ENCODE assay signal across 29 mouse cellular contexts in the genomic region with DNA sequence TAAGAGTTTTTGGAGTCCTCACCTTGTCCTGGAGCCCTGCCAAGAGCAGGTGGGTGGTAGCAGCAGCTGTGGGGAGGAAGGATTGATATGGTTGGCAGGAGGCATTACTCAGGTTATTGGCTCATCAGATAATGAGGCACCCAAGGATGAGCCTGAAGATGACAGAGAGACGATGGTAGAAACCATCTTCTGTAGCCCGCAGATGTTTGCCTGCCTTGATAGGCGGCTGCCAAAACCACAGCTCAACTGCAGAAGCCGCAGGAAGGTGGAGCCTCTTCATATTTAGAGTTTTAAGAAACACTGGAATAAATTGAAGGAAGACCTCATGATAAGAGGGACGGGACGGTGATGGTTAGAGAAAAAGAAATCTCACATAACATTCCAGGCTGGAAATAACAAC. TPM values are rescaled to one million over a fixed set of nuclear protein-coding genes. Genes with fewer than 3 reads are reported as not detected.
DNase-seq lines count a peak whose midpoint lies in the region; ATAC-seq and TF ChIP-seq lines count a peak whose summit lies in the region.
"Had no signal": no experiment of that assay in that cellular context is flagged by ENCODE, and none has a peak within 500 bp of the region (broad histone marks: within the 10 kb centered on the region; RNA-seq: fewer than 3 reads in every experiment).

No protein-coding gene starts in this region.

- H3K4me2 ChIP-seq in limb, embryonic 14.5 days (replicated peaks; ENCODE audit: low read depth, low read length, severe bottlenecking), result no peak overlapping the region
- H3K4me2 ChIP-seq in forebrain, embryonic 16.5 days (ENCODE audit: low read length), result no peak overlapping the region
- H3K4me2 ChIP-seq: embryonic facial prominence, embryonic 12.5 days; embryonic facial prominence, embryonic 15.5 days; heart, embryonic 12.5 days; heart, embryonic 15.5 days; hindbrain, embryonic 13.5 days had no signal

- H3K36me3 ChIP-seq in limb, embryonic 14.5 days (ENCODE audit: control insufficient read depth, insufficient read depth, low read length), result no peaks in the 10 kb centered on the region
- no peaks in the 10 kb centered on the region for H3K36me3 ChIP-seq in forebrain, embryonic 16.5 days (ENCODE audit: control insufficient read depth, insufficient read depth)
- H3K36me3 ChIP-seq: embryonic facial prominence, embryonic 12.5 days; embryonic facial prominence, embryonic 15.5 days; G1E; heart, embryonic 12.5 days; heart, embryonic 15.5 days; hindbrain, embryonic 10.5 days; hindbrain, embryonic 13.5 days had no signal

- DNase-seq in thymus, postnatal 4 days, result peak; percentile 11
- DNase-seq in thymus, adult 18-20 months, result no peak
- DNase-seq in limb, embryonic 14.5 days (ENCODE audit: low spot score), result no peak
- DNase-seq in spleen, adult 18-20 months, result no peak
- DNase-seq: adrenal gland, adult 8-10 months; adrenal gland, postnatal 25 days; B cell, adult 2 months; cerebellum, adult 11-12 months; cerebellum, adult 8-10 months; cerebellum, postnatal 14 days; gastrocnemius, postnatal 25 days; heart, adult 18-20 months; heart, postnatal 10 days; heart, postnatal 36 days had no signal

- no peaks in the 10 kb centered on the region for H3K9me3 ChIP-seq in limb, embryonic 14.5 days (ENCODE audit: control insufficient read depth, low read length)
- H3K9me3 ChIP-seq in forebrain, embryonic 16.5 days (ENCODE audit: control insufficient read depth, low read length), result no peaks in the 10 kb centered on the region
- H3K9me3 ChIP-seq: embryonic facial prominence, embryonic 12.5 days; embryonic facial prominence, embryonic 15.5 days; heart, embryonic 12.5 days; heart, embryonic 15.5 days; hindbrain, embryonic 10.5 days; hindbrain, embryonic 13.5 days had no signal

- WGBS in limb, embryonic 14.5 days, result 78% methylated on average over 6 of the region's 6 CpGs
- 92% methylated on average over 6 of the region's 6 CpGs for WGBS in forebrain, embryonic 16.5 days

- no peak for ATAC-seq in limb, embryonic 14.5 days (ENCODE audit: low FRiP score, low read depth)
- peak; percentile 96 for ATAC-seq in megakaryocyte-erythroid progenitor cell, adult 5-6 weeks (replicated peaks; ENCODE audit: low FRiP score, low TSS enrichment, poor library complexity, severe bottlenecking)
- ATAC-seq in forebrain, embryonic 16.5 days, result no peak
- ATAC-seq: activated CD4-positive, CD25-positive, alpha-beta regulatory T cell, adult 4 months; forebrain, embryonic 14.5 days; hindbrain, embryonic 16.5 days had no signal

- TF ChIP-seq POLR2A in limb, embryonic 14.5 days (IDR thresholded peaks at IDR 0.05; ENCODE audit: borderline replicate concordance, extremely low read depth, insufficient read depth, insufficient read length), result no peak

- peak overlapping the region; percentile 28; the same call in 1 of the 2 replicates for H3K27ac ChIP-seq in limb, embryonic 14.5 days (replicated peaks; ENCODE audit: low read depth, low read length)
- H3K27ac ChIP-seq in forebrain, embryonic 16.5 days (ENCODE audit: low read length), result no peak overlapping the region
- H3K27ac ChIP-seq: embryonic facial prominence, embryonic 12.5 days; embryonic facial prominence, embryonic 15.5 days; heart, embryonic 15.5 days; hindbrain, embryonic 10.5 days; hindbrain, embryonic 13.5 days had no signal

- H3K4me3 ChIP-seq in limb, embryonic 14.5 days (replicated peaks; ENCODE audit: low read length), result no peak overlapping the region
- H3K4me3 ChIP-seq in forebrain, embryonic 16.5 days (replicated peaks; ENCODE audit: low read length), result no peak overlapping the region
- H3K4me3 ChIP-seq: embryonic facial prominence, embryonic 12.5 days; embryonic facial prominence, embryonic 15.5 days; heart, embryonic 12.5 days; heart, embryonic 15.5 days; hindbrain, embryonic 10.5 days; hindbrain, embryonic 13.5 days had no signal

- peaks cover 11% of the 10 kb centered on the region for H3K4me1 ChIP-seq in limb, embryonic 14.5 days (ENCODE audit: control insufficient read depth, insufficient read depth, low read length)
- no peaks in the 10 kb centered on the region for H3K4me1 ChIP-seq in forebrain, embryonic 16.5 days (replicated peaks; ENCODE audit: control insufficient read depth, insufficient read depth, low read length)
- H3K4me1 ChIP-seq: embryonic facial prominence, embryonic 12.5 days; heart, embryonic 12.5 days; heart, embryonic 15.5 days; hindbrain, embryonic 10.5 days; hindbrain, embryonic 13.5 days had no signal

- no peak overlapping the region for H3K9ac ChIP-seq in limb, embryonic 14.5 days (ENCODE audit: low read depth, low read length, severe bottlenecking)
- H3K9ac ChIP-seq in forebrain, embryonic 16.5 days (replicated peaks; ENCODE audit: low read depth, low read length), result no peak overlapping the region
- H3K9ac ChIP-seq: embryonic facial prominence, embryonic 12.5 days; embryonic facial prominence, embryonic 15.5 days; heart, embryonic 12.5 days; heart, embryonic 15.5 days; hindbrain, embryonic 13.5 days had no signal

- no peaks in the 10 kb centered on the region for H3K27me3 ChIP-seq in limb, embryonic 14.5 days (ENCODE audit: control insufficient read depth, insufficient read depth, low read length)
- H3K27me3 ChIP-seq in forebrain, embryonic 16.5 days (replicated peaks; ENCODE audit: control insufficient read depth, insufficient read depth, low read length), result no peaks in the 10 kb centered on the region
- H3K27me3 ChIP-seq: CH12.LX; embryonic facial prominence, embryonic 12.5 days; embryonic facial prominence, embryonic 15.5 days; heart, embryonic 12.5 days; heart, embryonic 15.5 days; hindbrain, embryonic 13.5 days had no signal

RNA-seq across cellular contexts. Expression of gene Spag17, which starts 42.0 kb away (rescaled TPM):
- polyA plus RNA-seq in limb, embryonic 14.5 days (2012; rRNA removed), result 0.73 and 0.88 TPM in 2 replicates
- polyA plus RNA-seq in limb, embryonic 14.5 days (2014; fragmentation: Nextera tagmentation; extraction: Ambion mirVana), result 0.74 and 1.9 TPM in 2 replicates
- not detected in 2 replicates for total RNA-seq in megakaryocyte-erythroid progenitor cell, adult 5-6 weeks (2014; fragmentation: Nextera tagmentation)
- not detected in 2 replicates for total RNA-seq in megakaryocyte-erythroid progenitor cell, adult 5-6 weeks (2017)
- polyA plus RNA-seq in forebrain, embryonic 16.5 days (2015; fragmentation: Nextera tagmentation; extraction: Ambion mirVana), result 0.22 and 0.81 TPM in 2 replicates
- total RNA-seq: adrenal gland, adult 8-10 months; adrenal gland, postnatal 25 days; CH12.LX; common myeloid progenitor, adult 5-6 weeks; gastrocnemius, adult 8-10 months; gastrocnemius, postnatal 25 days; heart, postnatal 36 days had no signal
- polyA plus RNA-seq: activated CD4-positive, CD25-positive, alpha-beta regulatory T cell, adult 4 months; G1E had no signal
